Mouse (Mus musculus) gastrocnemius, adult 8-10 months (tissue): ENCODE results near the gene Cdh20. TPM values are rescaled to one million over a fixed set of nuclear protein-coding genes. Genes with fewer than 3 reads are reported as not detected.

Experiments
- DNase-seq, 2 experiments: peaks; one replicate each; pipeline ENCODE4 v3.0.0; 2022; ENCODE audit warnings: low spot score in 2 of 2
- total RNA-seq, 4 experiments: library from RNA; stranded (reverse); gene quantifications; 2 replicates each; pipeline ENCODE4 v1.2.4; 2022

The Cdh20 gene
- total RNA-seq, 4 experiments from 2014 or later = 0.05 TPM; not detected in 3

GRCm38 (mm10) chr1:105013291-105013690 lies 245.0 kb downstream of the Cdh20 start:
- DNase-seq = no peak

GRCm38 (mm10) chr1:105041668-105042067 lies 273.3 kb downstream of the Cdh20 start:
- no peak for DNase-seq
